Comparison of ENCODE assay signal across 11 mouse cellular contexts in genomic region chr9:57590726-57591125, GRCm38 (mm10). TPM values are rescaled to one million over a fixed set of nuclear protein-coding genes. Genes with fewer than 3 reads are reported as not detected.
A peak's percentile ranks its signal among the peaks of the same experiment; 100 is the strongest.
DNase-seq lines count a peak whose midpoint lies in the region; ATAC-seq and TF ChIP-seq lines count a peak whose summit lies in the region.
"Had no signal": no experiment of that assay in that cellular context is flagged by ENCODE, and none has a peak within 500 bp of the region (broad histone marks: within the 10 kb centered on the region; RNA-seq: fewer than 3 reads in every experiment).

No protein-coding gene starts in this region.

- WGBS in liver, embryonic 14.5 days (ENCODE audit: insufficient replicate concordance): 38% methylated on average over 5 of the region's 5 CpGs
- WGBS in liver, embryonic 11.5 days: 37% methylated on average over 5 of the region's 5 CpGs
- WGBS in embryonic facial prominence, embryonic 11.5 days: 40% methylated on average over 5 of the region's 5 CpGs
- WGBS in midbrain, postnatal 0 days: 42% methylated on average over 5 of the region's 5 CpGs

- TF ChIP-seq EP300 in liver, embryonic 14.5 days (IDR thresholded peaks at IDR 0.05; ENCODE audit: low read depth): no peak

- no peak for ATAC-seq in liver, embryonic 14.5 days (ENCODE audit: insufficient read depth)
- ATAC-seq in liver, embryonic 11.5 days (replicated peaks; ENCODE audit: low FRiP score): no peak
- ATAC-seq in embryonic facial prominence, embryonic 11.5 days (replicated peaks; ENCODE audit: insufficient number of reproducible peaks, low FRiP score, low TSS enrichment, low read depth): no peak
- no peak for ATAC-seq in midbrain, postnatal 0 days (ENCODE audit: low FRiP score)
- ATAC-seq: Patski had no signal

- no peak overlapping the region for H3K27ac ChIP-seq in gastrocnemius, adult 2 months
- no peak overlapping the region for H3K27ac ChIP-seq in liver, embryonic 14.5 days
- no peak overlapping the region for H3K27ac ChIP-seq in liver, embryonic 11.5 days (ENCODE audit: low read depth, low read length)
- no peak overlapping the region for H3K27ac ChIP-seq in embryonic facial prominence, embryonic 11.5 days (replicated peaks; ENCODE audit: low read depth, low read length)
- no peak overlapping the region for H3K27ac ChIP-seq in midbrain, postnatal 0 days (ENCODE audit: low read depth, low read length)

- no peaks in the 10 kb centered on the region for H3K9me3 ChIP-seq in liver, embryonic 14.5 days (ENCODE audit: control insufficient read depth, low read length)
- no peaks in the 10 kb centered on the region for H3K9me3 ChIP-seq in liver, embryonic 11.5 days (ENCODE audit: control insufficient read depth, low read length)
- no peaks in the 10 kb centered on the region for H3K9me3 ChIP-seq in embryonic facial prominence, embryonic 11.5 days (replicated peaks; ENCODE audit: control insufficient read depth, low read length)
- no peaks in the 10 kb centered on the region for H3K9me3 ChIP-seq in midbrain, postnatal 0 days (ENCODE audit: low read length)

- no peak overlapping the region for H3K9ac ChIP-seq in liver, embryonic 14.5 days (replicated peaks)
- no peak overlapping the region for H3K9ac ChIP-seq in liver, embryonic 11.5 days (ENCODE audit: low read depth, low read length)
- no peak overlapping the region; the same call in 1 of the 2 replicates for H3K9ac ChIP-seq in embryonic facial prominence, embryonic 11.5 days (replicated peaks; ENCODE audit: low read length)
- H3K9ac ChIP-seq in midbrain, postnatal 0 days (replicated peaks; ENCODE audit: low read length, poor library complexity, severe bottlenecking): no peak overlapping the region

- H3K4me2 ChIP-seq in liver, embryonic 14.5 days (ENCODE audit: low read depth): no peak overlapping the region
- no peak overlapping the region for H3K4me2 ChIP-seq in liver, embryonic 11.5 days
- H3K4me2 ChIP-seq in embryonic facial prominence, embryonic 11.5 days (ENCODE audit: low read depth, low read length): no peak overlapping the region; the same call in 1 of the 2 replicates
- peak overlapping the region; percentile 59; the same call in 1 of the 2 replicates for H3K4me2 ChIP-seq in midbrain, postnatal 0 days (ENCODE audit: low read depth, low read length, poor library complexity, severe bottlenecking)

- H3K4me1 ChIP-seq in liver, embryonic 14.5 days (replicated peaks; ENCODE audit: control insufficient read depth in 2 of 2, insufficient read depth in 2 of 2, low read length in 1 of 2): peaks cover 4 to 6% of the 10 kb centered on the region in 2 experiments
- H3K4me1 ChIP-seq in liver, embryonic 11.5 days (replicated peaks; ENCODE audit: control insufficient read depth, insufficient read depth, low read length): peaks cover 9% of the 10 kb centered on the region
- H3K4me1 ChIP-seq in embryonic facial prominence, embryonic 11.5 days (ENCODE audit: control insufficient read depth, insufficient read depth, low read length): no peaks in the 10 kb centered on the region
- H3K4me1 ChIP-seq in midbrain, postnatal 0 days (ENCODE audit: insufficient read depth, low read length): no peaks in the 10 kb centered on the region

- 0 out of 2 replicates have a peak, but pooled peaks have one; percentile 5 for TF ChIP-seq CTCF in gastrocnemius, adult 2 months (IDR thresholded peaks at IDR 0.05)
- peak; percentile 32; the same call in 1 of the 2 replicates for TF ChIP-seq CTCF in liver, embryonic 14.5 days (IDR thresholded peaks at IDR 0.05; ENCODE audit: low read depth)
- TF ChIP-seq CTCF in midbrain, postnatal 0 days (IDR thresholded peaks at IDR 0.05): peak; percentile 65

- H3K4me3 ChIP-seq in gastrocnemius, adult 2 months: no peak overlapping the region
- no peak overlapping the region for H3K4me3 ChIP-seq in liver, embryonic 14.5 days (ENCODE audit: insufficient read depth in 1 of 2, low read depth in 2 of 2, low read length in 2 of 2)
- H3K4me3 ChIP-seq in liver, embryonic 11.5 days (ENCODE audit: low read depth, low read length): no peak overlapping the region
- H3K4me3 ChIP-seq in embryonic facial prominence, embryonic 11.5 days (ENCODE audit: low read depth, low read length): no peak overlapping the region
- H3K4me3 ChIP-seq in midbrain, postnatal 0 days (ENCODE audit: low read depth, low read length): no peak overlapping the region

- no peak for DNase-seq in gastrocnemius, adult 2 months
- DNase-seq in gastrocnemius, postnatal 36 days: no peak
- DNase-seq in liver, embryonic 14.5 days (ENCODE audit: low read depth in 3 of 3, low spot score in 3 of 3): no peak
- no peak for DNase-seq in liver, embryonic 11.5 days (ENCODE audit: low spot score)
- DNase-seq in embryonic facial prominence, embryonic 11.5 days (ENCODE audit: low spot score): peak; percentile 11
- peak; percentile 49 for DNase-seq in midbrain, postnatal 0 days (ENCODE audit: low spot score)
- DNase-seq in spleen, postnatal 14 days (ENCODE audit: low spot score in 2 of 2): no peak
- no peak for DNase-seq in layer of hippocampus, adult 9-10 months (ENCODE audit: low spot score)
- DNase-seq: thymus, postnatal 25 days had no signal

- H3K27me3 ChIP-seq in liver, embryonic 14.5 days (ENCODE audit: control insufficient read depth, insufficient read depth, low read length): no peaks in the 10 kb centered on the region
- no peaks in the 10 kb centered on the region for H3K27me3 ChIP-seq in liver, embryonic 11.5 days (replicated peaks; ENCODE audit: control insufficient read depth, insufficient read depth, low read length)
- no peaks in the 10 kb centered on the region for H3K27me3 ChIP-seq in embryonic facial prominence, embryonic 11.5 days (ENCODE audit: control insufficient read depth, insufficient read depth, low read length)
- H3K27me3 ChIP-seq in midbrain, postnatal 0 days (ENCODE audit: insufficient read depth, low read length): no peaks in the 10 kb centered on the region
- H3K27me3 ChIP-seq: Patski had no signal

- intact Hi-C loops in gastrocnemius, adult 2 months (cut with DNase I): no loop called here
- intact Hi-C loops in gastrocnemius, postnatal 36 days (cut with DNase I): no loop called here

- H3K36me3 ChIP-seq in liver, embryonic 14.5 days (replicated peaks; ENCODE audit: control insufficient read depth, insufficient read depth, low read depth): no peaks in the 10 kb centered on the region
- peaks cover 12% of the 10 kb centered on the region for H3K36me3 ChIP-seq in liver, embryonic 11.5 days (ENCODE audit: control insufficient read depth, insufficient read depth, low read length)
- no peaks in the 10 kb centered on the region for H3K36me3 ChIP-seq in embryonic facial prominence, embryonic 11.5 days (replicated peaks; ENCODE audit: control insufficient read depth, insufficient read depth, low read depth, low read length)
- H3K36me3 ChIP-seq in midbrain, postnatal 0 days (ENCODE audit: insufficient read depth, low read length): peaks cover 40% of the 10 kb centered on the region

RNA-seq across cellular contexts. Expression of gene Ulk3, which starts 1.5 kb away (rescaled TPM):
- total RNA-seq in gastrocnemius, adult 2 months (2021): 1 to 10 TPM; 4.4 to 6.6 TPM
- 1 to 10 TPM; 4.3 to 6.0 TPM for total RNA-seq in gastrocnemius, postnatal 36 days (2021)
- 4.5 and 5.1 TPM in 2 replicates for polyA plus RNA-seq in liver, embryonic 14.5 days (2012; rRNA removed)
- 2.0 and 2.3 TPM in 2 replicates for polyA plus RNA-seq in liver, embryonic 14.5 days (2014; fragmentation: Nextera tagmentation; extraction: Ambion mirVana)
- polyA plus RNA-seq in liver, embryonic 11.5 days (2014; fragmentation: Nextera tagmentation; extraction: Ambion mirVana): 8.4 and 11.6 TPM in 2 replicates
- polyA plus RNA-seq in embryonic facial prominence, embryonic 11.5 days (2014; fragmentation: Nextera tagmentation; extraction: Ambion mirVana): 5.2 and 6.1 TPM in 2 replicates
- 18.9 and 23.3 TPM in 2 replicates for total RNA-seq in midbrain, postnatal 0 days (2014; rRNA removed)
- polyA plus RNA-seq in midbrain, postnatal 0 days (2015; fragmentation: Nextera tagmentation; extraction: Ambion mirVana): 17.4 and 19.9 TPM in 2 replicates

RNA-seq across cellular contexts. Expression of gene Cplx3, which starts 15.4 kb away (rescaled TPM):
- total RNA-seq in gastrocnemius, adult 2 months (2021): not detected
- not detected for total RNA-seq in gastrocnemius, postnatal 36 days (2021)
- polyA plus RNA-seq in liver, embryonic 14.5 days (2012; rRNA removed): not detected in 2 replicates
- not detected in 2 replicates for polyA plus RNA-seq in liver, embryonic 14.5 days (2014; fragmentation: Nextera tagmentation; extraction: Ambion mirVana)
- not detected in 2 replicates for polyA plus RNA-seq in liver, embryonic 11.5 days (2014; fragmentation: Nextera tagmentation; extraction: Ambion mirVana)
- 0.81 and 1.3 TPM in 2 replicates for polyA plus RNA-seq in embryonic facial prominence, embryonic 11.5 days (2014; fragmentation: Nextera tagmentation; extraction: Ambion mirVana)
- total RNA-seq in midbrain, postnatal 0 days (2014; rRNA removed): 0.09 TPM in 1 of 2 replicates, not detected in the other
- 1.9 and 2.2 TPM in 2 replicates for polyA plus RNA-seq in midbrain, postnatal 0 days (2015; fragmentation: Nextera tagmentation; extraction: Ambion mirVana)

RNA-seq across cellular contexts. Expression of gene Lman1l, which starts 29.8 kb away (rescaled TPM):
- not detected for total RNA-seq in gastrocnemius, adult 2 months (2021)
- total RNA-seq in gastrocnemius, postnatal 36 days (2021): not detected
- not detected in 2 replicates for polyA plus RNA-seq in liver, embryonic 14.5 days (2012; rRNA removed)
- not detected in 2 replicates for polyA plus RNA-seq in liver, embryonic 14.5 days (2014; fragmentation: Nextera tagmentation; extraction: Ambion mirVana)
- not detected in 2 replicates for polyA plus RNA-seq in liver, embryonic 11.5 days (2014; fragmentation: Nextera tagmentation; extraction: Ambion mirVana)
- not detected in 2 replicates for polyA plus RNA-seq in embryonic facial prominence, embryonic 11.5 days (2014; fragmentation: Nextera tagmentation; extraction: Ambion mirVana)
- total RNA-seq in midbrain, postnatal 0 days (2014; rRNA removed): not detected in 2 replicates
- 0.10 TPM in 1 of 2 replicates, not detected in the other for polyA plus RNA-seq in midbrain, postnatal 0 days (2015; fragmentation: Nextera tagmentation; extraction: Ambion mirVana)
- total RNA-seq: left cerebral cortex, adult 18-20 months had no signal

RNA-seq across cellular contexts. Expression of gene Scamp2, which starts 30.0 kb away (rescaled TPM):
- 10 to 100 TPM; 39.6 to 46.4 TPM for total RNA-seq in gastrocnemius, adult 2 months (2021)
- 10 to 100 TPM; 33.8 to 37.3 TPM for total RNA-seq in gastrocnemius, postnatal 36 days (2021)
- polyA plus RNA-seq in liver, embryonic 14.5 days (2012; rRNA removed): 13.9 and 15.6 TPM in 2 replicates
- 20.7 and 21.1 TPM in 2 replicates for polyA plus RNA-seq in liver, embryonic 14.5 days (2014; fragmentation: Nextera tagmentation; extraction: Ambion mirVana)
- 47.6 and 50.3 TPM in 2 replicates for polyA plus RNA-seq in liver, embryonic 11.5 days (2014; fragmentation: Nextera tagmentation; extraction: Ambion mirVana)
- 49.9 and 50.2 TPM in 2 replicates for polyA plus RNA-seq in embryonic facial prominence, embryonic 11.5 days (2014; fragmentation: Nextera tagmentation; extraction: Ambion mirVana)
- total RNA-seq in midbrain, postnatal 0 days (2014; rRNA removed): 34.5 and 47.4 TPM in 2 replicates
- 41.1 and 41.2 TPM in 2 replicates for polyA plus RNA-seq in midbrain, postnatal 0 days (2015; fragmentation: Nextera tagmentation; extraction: Ambion mirVana)

RNA-seq across cellular contexts. Expression of gene Mpi, which starts 38.2 kb away (rescaled TPM):
- total RNA-seq in gastrocnemius, adult 2 months (2021): 10 to 100 TPM; 67.6 to 97.7 TPM
- 10 to 100 TPM; 80.9 to 83.7 TPM for total RNA-seq in gastrocnemius, postnatal 36 days (2021)
- polyA plus RNA-seq in liver, embryonic 14.5 days (2012; rRNA removed): 8.1 and 8.5 TPM in 2 replicates
- 6.7 and 7.9 TPM in 2 replicates for polyA plus RNA-seq in liver, embryonic 14.5 days (2014; fragmentation: Nextera tagmentation; extraction: Ambion mirVana)
- 25.8 and 28.0 TPM in 2 replicates for polyA plus RNA-seq in liver, embryonic 11.5 days (2014; fragmentation: Nextera tagmentation; extraction: Ambion mirVana)
- 41.5 and 42.9 TPM in 2 replicates for polyA plus RNA-seq in embryonic facial prominence, embryonic 11.5 days (2014; fragmentation: Nextera tagmentation; extraction: Ambion mirVana)
- 60.5 and 71.9 TPM in 2 replicates for total RNA-seq in midbrain, postnatal 0 days (2014; rRNA removed)
- 57.2 and 61.2 TPM in 2 replicates for polyA plus RNA-seq in midbrain, postnatal 0 days (2015; fragmentation: Nextera tagmentation; extraction: Ambion mirVana)

Comparison
In these comparisons a context has a peak if more than half of its experiments do, and no peak if none do; other contexts are left out.
1. DNase-seq: peak in embryonic facial prominence, embryonic 11.5 days (single experiment) and midbrain, postnatal 0 days (single experiment); none in gastrocnemius, adult 2 months (single experiment), gastrocnemius, postnatal 36 days (0 of 2), liver, embryonic 14.5 days (0 of 3), liver, embryonic 11.5 days (single experiment), spleen, postnatal 14 days (0 of 2) and layer of hippocampus, adult 9-10 months (single experiment).
2. CTCF ChIP-seq: peak in every context shown above with its lines; median percentile 65 in midbrain, postnatal 0 days; 32 in liver, embryonic 14.5 days; 5 in gastrocnemius, adult 2 months.